Mouse (Mus musculus): ENCODE measurements at regions not wholly inside any gene's neighbourhood (a gene's known extent, or its start where the extent isn't known, plus 50 kb on each side); places are given as distances from the start of the nearest gene placed in this dataset.

DNA sequence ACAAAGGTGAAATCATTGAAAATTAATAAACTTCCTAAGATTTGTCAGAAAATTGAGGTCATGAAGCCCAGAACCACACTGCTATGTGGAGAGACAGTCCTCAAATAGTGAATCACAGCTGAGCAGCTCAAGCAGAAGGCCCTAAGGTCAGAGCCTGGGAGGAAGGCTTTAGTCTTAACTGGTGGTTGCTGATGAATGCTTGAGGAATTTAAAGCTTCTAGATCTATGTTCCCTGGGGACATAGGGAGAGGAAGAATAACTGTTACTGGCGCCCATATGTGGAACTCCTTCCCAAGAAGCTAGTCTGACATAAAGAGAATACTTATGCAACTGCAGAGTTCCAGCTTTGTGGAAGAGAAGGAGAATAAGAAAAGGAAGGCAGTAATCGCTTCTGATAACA lies 919.5 kb downstream of the D3Ertd751e start:
- Histone ChIP-seq H3K4me1 (ENCODE audit: control insufficient read depth, insufficient read depth, low read length) (no peaks in the 10 kb centered on the region), H3K4me3 (ENCODE audit: low read depth, low read length) (no peak overlapping the region), H3K9me3 (replicated peaks; ENCODE audit: control insufficient read depth, low read length) (no peaks in the 10 kb centered on the region), H3K36me3 (ENCODE audit: control insufficient read depth, insufficient read depth, low read length) (no peaks in the 10 kb centered on the region), H3K27me3 (replicated peaks; ENCODE audit: control insufficient read depth, insufficient read depth, low read length) (no peaks in the 10 kb centered on the region), H3K9ac (ENCODE audit: low read length) (no peak overlapping the region), H3K27ac (ENCODE audit: low read depth, low read length) (no peak overlapping the region), H3K4me2 (ENCODE audit: low read length) (no peak overlapping the region)
- 85% methylated on average over 2 of the region's 2 CpGs for WGBS
- ATAC-seq (no peak), DNase-seq (ENCODE audit: low spot score) (no peak)

- ATAC-seq, result no peak
- Histone ChIP-seq H3K27ac (ENCODE audit: low read depth, low read length) (no peak overlapping the region), H3K9me3 (replicated peaks; ENCODE audit: control insufficient read depth, low read length) (no peaks in the 10 kb centered on the region), H3K9ac (ENCODE audit: low read length) (no peak overlapping the region), H3K4me3 (ENCODE audit: low read depth, low read length) (no peak overlapping the region), H3K4me1 (ENCODE audit: control insufficient read depth, insufficient read depth, low read length) (no peaks in the 10 kb centered on the region), H3K36me3 (ENCODE audit: control insufficient read depth, insufficient read depth, low read length) (no peaks in the 10 kb centered on the region), H3K27me3 (replicated peaks; ENCODE audit: control insufficient read depth, insufficient read depth, low read length) (no peaks in the 10 kb centered on the region), H3K4me2 (ENCODE audit: low read length) (no peak overlapping the region)
- DNase-seq (ENCODE audit: low spot score), result no peak
- WGBS, result 92% methylated on average over 2 of the region's 2 CpGs
These were observed 934.4 kb downstream of the D3Ertd751e start for GRCm38 (mm10) chr3:42676668-42677398.

GRCm38 (mm10) chr3:42694726-42695125 lies 952.3 kb downstream of the D3Ertd751e start:
- peak; percentile 39 for DNase-seq (ENCODE audit: low spot score)
- 60% methylated on average over 2 of the region's 2 CpGs for WGBS

DNA sequence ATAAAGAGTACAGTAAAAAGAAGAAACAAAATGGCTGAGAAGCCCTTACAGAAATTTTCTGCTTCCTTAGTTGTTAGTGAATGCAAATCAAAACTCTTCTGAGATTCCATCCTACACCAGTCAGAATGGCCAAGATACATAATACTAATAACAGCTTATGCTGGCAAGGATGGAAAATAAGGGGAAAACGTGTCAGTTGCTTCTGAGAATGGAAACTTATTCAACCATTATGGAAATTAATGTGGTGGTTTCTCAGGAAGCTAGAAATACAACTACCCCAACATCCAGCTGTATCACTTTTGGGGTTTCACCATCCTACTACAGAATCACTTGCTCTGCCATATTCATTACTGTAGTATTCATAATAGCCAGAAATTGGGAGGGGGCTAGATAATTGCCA lies 996.5 kb downstream of the D3Ertd751e start:
- H3K27me3 ChIP-seq (replicated peaks; ENCODE audit: control insufficient read depth, insufficient read depth, low read length), result no peaks in the 10 kb centered on the region
- WGBS, result 25% methylated on average over 1 of the region's 1 CpGs
- ATAC-seq (no peak), DNase-seq (ENCODE audit: low spot score) (no peak)
- H3K9ac ChIP-seq (ENCODE audit: low read length), result no peak overlapping the region
- H3K4me1 ChIP-seq (ENCODE audit: control insufficient read depth, insufficient read depth, low read length), result no peaks in the 10 kb centered on the region
- H3K36me3 ChIP-seq (ENCODE audit: control insufficient read depth, insufficient read depth, low read length), result no peaks in the 10 kb centered on the region
- H3K27ac ChIP-seq (ENCODE audit: low read depth, low read length), result no peak overlapping the region
- H3K4me3 ChIP-seq (ENCODE audit: low read depth, low read length), result no peak overlapping the region
- no peaks in the 10 kb centered on the region for H3K9me3 ChIP-seq (replicated peaks; ENCODE audit: control insufficient read depth, low read length)
- no peak overlapping the region for H3K4me2 ChIP-seq (ENCODE audit: low read length)

More at GRCm38 (mm10) chr3:42694726-42695125, 952.3 kb downstream of the D3Ertd751e start:
- H3K36me3 ChIP-seq (ENCODE audit: control insufficient read depth, insufficient read depth, low read length), result no peaks in the 10 kb centered on the region
- no peak overlapping the region for H3K4me3 ChIP-seq (ENCODE audit: low read depth, low read length)
- no peak overlapping the region for H3K4me2 ChIP-seq (ENCODE audit: low read length)
- ATAC-seq, result no peak
- H3K27me3 ChIP-seq (replicated peaks; ENCODE audit: control insufficient read depth, insufficient read depth, low read length), result no peaks in the 10 kb centered on the region
- no peaks in the 10 kb centered on the region for H3K9me3 ChIP-seq (replicated peaks; ENCODE audit: control insufficient read depth, low read length)
- no peak overlapping the region for H3K9ac ChIP-seq (ENCODE audit: low read length)
- no peak overlapping the region for H3K27ac ChIP-seq (ENCODE audit: low read depth, low read length)
- H3K4me1 ChIP-seq (ENCODE audit: control insufficient read depth, insufficient read depth, low read length), result no peaks in the 10 kb centered on the region

DNA sequence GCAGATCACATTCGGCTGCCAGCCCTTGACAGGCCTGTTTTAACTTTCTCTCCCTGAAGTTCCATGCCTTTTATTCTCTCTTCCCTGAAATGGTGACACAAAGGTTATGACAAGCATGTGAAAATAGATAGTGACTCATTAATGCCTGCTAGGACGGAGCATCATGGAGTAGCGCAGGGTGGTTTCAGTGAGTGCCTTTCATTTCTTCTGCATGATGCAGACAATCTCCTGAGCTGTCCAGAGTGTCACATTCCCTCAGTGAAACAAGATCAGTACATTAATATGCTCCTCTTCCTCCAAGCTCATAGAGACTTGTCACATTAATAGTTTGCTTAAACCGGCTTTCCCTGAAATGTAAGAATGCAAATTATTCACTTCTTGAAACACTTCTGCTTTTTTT lies 1010.7 kb downstream of the D3Ertd751e start:
- H3K9ac ChIP-seq (ENCODE audit: low read length), result no peak overlapping the region
- no peak for DNase-seq (ENCODE audit: low spot score)
- H3K4me2 ChIP-seq (ENCODE audit: low read length), result no peak overlapping the region
- no peaks in the 10 kb centered on the region for H3K9me3 ChIP-seq (replicated peaks; ENCODE audit: control insufficient read depth, low read length)
- no peak for ATAC-seq
- no peak overlapping the region for H3K4me3 ChIP-seq (ENCODE audit: low read depth, low read length)
- no peaks in the 10 kb centered on the region for H3K4me1 ChIP-seq (ENCODE audit: control insufficient read depth, insufficient read depth, low read length)
- 86% methylated on average over 4 of the region's 4 CpGs for WGBS
- H3K27me3 ChIP-seq (replicated peaks; ENCODE audit: control insufficient read depth, insufficient read depth, low read length), result no peaks in the 10 kb centered on the region
- H3K27ac ChIP-seq (ENCODE audit: low read depth, low read length), result no peak overlapping the region
- no peaks in the 10 kb centered on the region for H3K36me3 ChIP-seq (ENCODE audit: control insufficient read depth, insufficient read depth, low read length)

GRCm38 (mm10) chr3:42757335-42757734 lies 1014.9 kb downstream of the D3Ertd751e start:
- Histone ChIP-seq H3K9ac (ENCODE audit: low read length) (no peak overlapping the region), H3K4me1 (ENCODE audit: control insufficient read depth, insufficient read depth, low read length) (no peaks in the 10 kb centered on the region), H3K4me3 (ENCODE audit: low read depth, low read length) (no peak overlapping the region), H3K9me3 (replicated peaks; ENCODE audit: control insufficient read depth, low read length) (no peaks in the 10 kb centered on the region), H3K27ac (ENCODE audit: low read depth, low read length) (no peak overlapping the region), H3K36me3 (ENCODE audit: control insufficient read depth, insufficient read depth, low read length) (no peaks in the 10 kb centered on the region), H3K4me2 (ENCODE audit: low read length) (no peak overlapping the region), H3K27me3 (replicated peaks; ENCODE audit: control insufficient read depth, insufficient read depth, low read length) (no peaks in the 10 kb centered on the region)
- ATAC-seq (no peak), DNase-seq (ENCODE audit: low spot score) (peak; percentile 28)

DNA sequence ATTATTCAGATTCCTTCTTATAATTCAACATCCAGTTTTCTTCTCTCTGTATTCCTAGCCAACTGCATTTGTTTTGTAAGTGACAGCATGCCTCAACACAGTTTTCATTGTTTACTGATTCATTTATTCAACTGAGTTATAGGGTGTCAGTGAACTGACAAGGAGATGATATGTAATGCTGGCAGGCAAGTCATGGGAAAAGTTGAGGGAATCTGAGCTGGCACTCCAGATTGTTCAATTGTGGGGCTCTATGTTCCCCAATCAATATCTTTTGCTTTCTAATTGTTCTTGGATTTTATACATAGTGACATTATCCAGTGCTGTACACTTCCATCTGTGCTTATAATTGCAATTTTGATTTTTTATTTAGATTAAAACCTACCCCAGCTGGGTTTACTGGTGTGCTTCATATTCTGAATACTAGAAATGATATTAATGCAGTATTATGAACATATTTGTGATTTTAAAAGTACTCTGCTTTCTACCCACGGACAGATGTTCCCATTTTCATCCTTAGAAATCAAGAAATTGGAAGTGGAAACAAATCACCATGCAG lies 1015.5 kb downstream of the D3Ertd751e start:
- DNase-seq (ENCODE audit: low spot score), result peak; percentile 47
- ATAC-seq, result peak; percentile 48; the same call in 1 of the 2 replicates
- Histone ChIP-seq H3K4me1 (ENCODE audit: control insufficient read depth, insufficient read depth, low read length) (no peaks in the 10 kb centered on the region), H3K9me3 (replicated peaks; ENCODE audit: control insufficient read depth, low read length) (no peaks in the 10 kb centered on the region), H3K36me3 (ENCODE audit: control insufficient read depth, insufficient read depth, low read length) (no peaks in the 10 kb centered on the region), H3K27me3 (replicated peaks; ENCODE audit: control insufficient read depth, insufficient read depth, low read length) (no peaks in the 10 kb centered on the region), H3K9ac (ENCODE audit: low read length) (no peak overlapping the region), H3K4me2 (ENCODE audit: low read length) (no peak overlapping the region), H3K4me3 (ENCODE audit: low read depth, low read length) (no peak overlapping the region), H3K27ac (ENCODE audit: low read depth, low read length) (no peak overlapping the region)
- 47% methylated on average over 1 of the region's 1 CpGs for WGBS

- Histone ChIP-seq H3K4me2 (ENCODE audit: low read length) (no peak overlapping the region), H3K4me3 (ENCODE audit: low read depth, low read length) (no peak overlapping the region), H3K9ac (ENCODE audit: low read length) (no peak overlapping the region), H3K27ac (ENCODE audit: low read depth, low read length) (no peak overlapping the region), H3K4me1 (ENCODE audit: control insufficient read depth, insufficient read depth, low read length) (no peaks in the 10 kb centered on the region), H3K36me3 (ENCODE audit: control insufficient read depth, insufficient read depth, low read length) (no peaks in the 10 kb centered on the region), H3K9me3 (replicated peaks; ENCODE audit: control insufficient read depth, low read length) (no peaks in the 10 kb centered on the region), H3K27me3 (replicated peaks; ENCODE audit: control insufficient read depth, insufficient read depth, low read length) (no peaks in the 10 kb centered on the region)
- DNase-seq (ENCODE audit: low spot score) (no peak), ATAC-seq (no peak)
These were observed 1019.8 kb downstream of the D3Ertd751e start for GRCm38 (mm10) chr3:42762205-42762604.

DNA sequence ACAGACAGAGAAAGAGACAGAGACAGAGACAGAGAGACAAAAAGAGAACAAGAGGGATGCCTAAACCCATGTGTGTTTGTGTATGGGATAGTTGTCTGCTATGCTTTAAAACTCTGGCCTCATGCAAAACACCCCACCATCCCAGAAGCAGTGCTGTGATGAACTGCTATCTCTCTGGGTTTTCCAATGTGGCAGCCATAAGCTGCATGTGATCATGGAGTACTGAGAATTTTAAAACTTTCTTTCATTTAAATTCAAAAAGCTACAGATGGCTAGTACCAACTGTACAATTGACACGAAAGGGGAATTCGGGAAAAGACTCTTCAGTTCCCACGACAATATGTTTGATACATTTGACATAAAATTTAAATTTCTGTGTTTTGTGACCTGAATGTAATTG lies 1041.1 kb downstream of the D3Ertd751e start:
- no peaks in the 10 kb centered on the region for H3K36me3 ChIP-seq (ENCODE audit: control insufficient read depth, insufficient read depth, low read length)
- ATAC-seq (no peak), DNase-seq (ENCODE audit: low spot score) (no peak)
- 91% methylated on average over 3 of the region's 3 CpGs for WGBS
- H3K27me3 ChIP-seq (replicated peaks; ENCODE audit: control insufficient read depth, insufficient read depth, low read length), result no peaks in the 10 kb centered on the region
- no peak overlapping the region for H3K4me3 ChIP-seq (ENCODE audit: low read depth, low read length)
- no peak overlapping the region for H3K27ac ChIP-seq (ENCODE audit: low read depth, low read length)
- H3K9me3 ChIP-seq (replicated peaks; ENCODE audit: control insufficient read depth, low read length), result no peaks in the 10 kb centered on the region
- no peak overlapping the region for H3K4me2 ChIP-seq (ENCODE audit: low read length)
- no peaks in the 10 kb centered on the region for H3K4me1 ChIP-seq (ENCODE audit: control insufficient read depth, insufficient read depth, low read length)
- H3K9ac ChIP-seq (ENCODE audit: low read length), result no peak overlapping the region
